Mouse (Mus musculus) macrophage (primary cell): ENCODE results near the gene Ccdc102a. TPM values are rescaled to one million over a fixed set of nuclear protein-coding genes. Genes with fewer than 3 reads are reported as not detected.

Source experiments
- H3K27ac ChIP-seq: fragments of 350-480 bp; formaldehyde crosslinking; 2 replicates; pipeline ENCODE4 v1.9.0; 2021
- H3K36me3 ChIP-seq: fragments of 350-480 bp; formaldehyde crosslinking; 2 replicates; pipeline ENCODE4 v1.9.0; 2021; ENCODE audit errors: inconsistent target
- H3K4me3 ChIP-seq: fragments of 350-480 bp; formaldehyde crosslinking; 2 replicates; pipeline ENCODE4 v1.9.0; 2021; ENCODE audit errors: inconsistent target
- H3K79me2 ChIP-seq: fragments of 350-480 bp; formaldehyde crosslinking; 2 replicates; pipeline ENCODE4 v1.9.0; 2021; ENCODE audit errors: inconsistent target
- WGBS: methylation state at CpG from one replicate; pipeline ENCODE4 v1.1.7; 2026; ENCODE audit warnings: inconsistent platforms; ENCODE audit not compliant: missing documents; 5-methylcytosine and 5-hydroxymethylcytosine counted together
- polyA plus RNA-seq: library from polyadenylated mRNA; stranded (reverse); fragments of 250-400 nt; gene quantifications from 3 replicates; pipeline ENCODE4 v1.2.4, GENCODE M21; 2018; ENCODE audit warnings: inconsistent platforms

Ccdc102a gene
- polyA plus RNA-seq, 1 experiment from 2014 or later, result 0.06 TPM

- Histone ChIP-seq H3K27ac (no peak overlapping the region), H3K79me2 (no peaks in the 10 kb centered on the region), H3K4me3 (no peak overlapping the region), H3K36me3 (no peaks in the 10 kb centered on the region)
- 18% methylated on average over 5 of the region's 6 CpGs for WGBS
These were observed 43.5 kb downstream of the Ccdc102a start for GRCm38 (mm10) chr8:94874358-94874757.

- H3K36me3 ChIP-seq, result no peaks in the 10 kb centered on the region
- no peak overlapping the region for H3K27ac ChIP-seq
- no peaks in the 10 kb centered on the region for H3K79me2 ChIP-seq
- no peak overlapping the region for H3K4me3 ChIP-seq
- WGBS, result 100% methylated on average over 2 of the region's 2 CpGs
These were observed 45.3 kb downstream of the Ccdc102a start for GRCm38 (mm10) chr8:94872576-94872975.

GRCm38 (mm10) chr8:94872156-94872555 is 45.7 kb downstream of the Ccdc102a start:
- Histone ChIP-seq H3K27ac (no peak overlapping the region), H3K36me3 (no peaks in the 10 kb centered on the region), H3K4me3 (no peak overlapping the region), H3K79me2 (no peaks in the 10 kb centered on the region)
- 76% methylated on average over 3 of the region's 3 CpGs for WGBS

GRCm38 (mm10) chr8:94871108-94871894 is 46.6 kb downstream of the Ccdc102a start:
- H3K36me3 ChIP-seq, result no peaks in the 10 kb centered on the region

GRCm38 (mm10) chr8:94870474-94871107 is 47.3 kb downstream of the Ccdc102a start:
- Histone ChIP-seq H3K27ac (no peak overlapping the region), H3K4me3 (peak overlapping the region; percentile 20; the same call in 1 of the 2 replicates), H3K36me3 (no peaks in the 10 kb centered on the region), H3K79me2 (no peaks in the 10 kb centered on the region)
- WGBS, result 10% methylated on average over 20 of the region's 22 CpGs

More at GRCm38 (mm10) chr8:94871108-94871894, 46.6 kb downstream of the Ccdc102a start:
- Histone ChIP-seq H3K4me3 (peak overlapping the region; percentile 20; the same call in 1 of the 2 replicates), H3K27ac (no peak overlapping the region), H3K79me2 (no peaks in the 10 kb centered on the region)
- 24% methylated on average over 5 of the region's 7 CpGs for WGBS

GRCm38 (mm10) chr8:94870003-94870402 is 47.9 kb downstream of the Ccdc102a start:
- Histone ChIP-seq H3K4me3 (no peak overlapping the region), H3K36me3 (peaks cover 5% of the 10 kb centered on the region; the same call in 1 of the 2 replicates), H3K79me2 (no peaks in the 10 kb centered on the region), H3K27ac (no peak overlapping the region)
- WGBS, result 57% methylated on average over 4 of the region's 4 CpGs

GRCm38 (mm10) chr8:94869146-94869545 is 48.8 kb downstream of the Ccdc102a start:
- no peak overlapping the region for H3K27ac ChIP-seq
- no peaks in the 10 kb centered on the region for H3K79me2 ChIP-seq
- WGBS, result 91% methylated on average over 7 of the region's 7 CpGs
- no peak overlapping the region for H3K4me3 ChIP-seq
- H3K36me3 ChIP-seq, result peaks cover 14% of the 10 kb centered on the region; the same call in 1 of the 2 replicates

GRCm38 (mm10) chr8:94866921-94867320 is 51.0 kb downstream of the Ccdc102a start:
- no peak overlapping the region for H3K4me3 ChIP-seq
- no peak overlapping the region for H3K27ac ChIP-seq
- 97% methylated on average over 9 of the region's 9 CpGs for WGBS
- peaks cover 21% of the 10 kb centered on the region; the same call in 1 of the 2 replicates for H3K36me3 ChIP-seq
- H3K79me2 ChIP-seq, result no peaks in the 10 kb centered on the region

GRCm38 (mm10) chr8:94865292-94865691 is 52.6 kb downstream of the Ccdc102a start:
- Histone ChIP-seq H3K4me3 (no peak overlapping the region), H3K36me3 (peaks cover 26% of the 10 kb centered on the region; the same call in 1 of the 2 replicates), H3K27ac (no peak overlapping the region), H3K79me2 (peaks cover 2% of the 10 kb centered on the region; the same call in 1 of the 2 replicates)
- WGBS, result 96% methylated on average over 10 of the region's 10 CpGs

GRCm38 (mm10) chr8:94863897-94864673 is 53.8 kb downstream of the Ccdc102a start:
- 92% methylated on average over 10 of the region's 10 CpGs for WGBS
- H3K27ac ChIP-seq, result no peak overlapping the region
- H3K79me2 ChIP-seq, result peaks cover 14% of the 10 kb centered on the region
- H3K4me3 ChIP-seq, result no peak overlapping the region
- H3K36me3 ChIP-seq, result peaks cover 30% of the 10 kb centered on the region; the same call in 1 of the 2 replicates

- Histone ChIP-seq H3K27ac (no peak overlapping the region), H3K36me3 (peaks cover 30% of the 10 kb centered on the region; the same call in 1 of the 2 replicates)
- 93% methylated on average over 12 of the region's 12 CpGs for WGBS
These were observed 55.2 kb downstream of the Ccdc102a start for GRCm38 (mm10) chr8:94862487-94863220.

GRCm38 (mm10) chr8:94861352-94861910 is 56.5 kb downstream of the Ccdc102a start:
- Histone ChIP-seq H3K36me3 (peaks cover 30% of the 10 kb centered on the region; the same call in 1 of the 2 replicates), H3K4me3 (no peak overlapping the region), H3K79me2 (peaks cover 30% of the 10 kb centered on the region), H3K27ac (no peak overlapping the region)
- WGBS, result 78% methylated on average over 8 of the region's 8 CpGs

More at GRCm38 (mm10) chr8:94862487-94863220, 55.2 kb downstream of the Ccdc102a start:
- Histone ChIP-seq H3K79me2 (peaks cover 28% of the 10 kb centered on the region), H3K4me3 (no peak overlapping the region)

- peaks cover 31% of the 10 kb centered on the region for H3K36me3 ChIP-seq
- peak within 1 kb of the TSS; percentile 73 for H3K4me3 ChIP-seq
- under 1% methylated on average over 68 of the region's 68 CpGs for WGBS
- H3K27ac ChIP-seq, result peak within 1 kb of the TSS; percentile 8; the same call in 1 of the 2 replicates
- H3K79me2 ChIP-seq, result peaks cover 30% of the 10 kb centered on the region
These were observed 60.3 kb downstream of the Ccdc102a start, which contains the start of gene Polr2c for GRCm38 (mm10) chr8:94857346-94858173. Gene Polr2c, plus strand, starts transcription at chr8:94857450.
